In genomic region chr19:43747877-43748276, GRCm38 (mm10) we compare ENCODE assay signal across 27 mouse cellular contexts. TPM values are rescaled to one million over a fixed set of nuclear protein-coding genes. Genes with fewer than 3 reads are reported as not detected.
DNase-seq lines count a peak whose midpoint lies in the region; ATAC-seq and TF ChIP-seq lines count a peak whose summit lies in the region.
"Had no signal": no experiment of that assay in that cellular context is flagged by ENCODE, and none has a peak within 500 bp of the region (broad histone marks: within the 10 kb centered on the region; RNA-seq: fewer than 3 reads in every experiment).

No protein-coding gene starts in this region.

- TF ChIP-seq CTCF in kidney, adult 2 months (conservative IDR thresholded peaks at IDR 0.05; ENCODE audit: insufficient read depth, insufficient read length, low read depth, low read length) = no peak

- peak; percentile 36; the same call in 1 of the 2 replicates for ATAC-seq in heart, embryonic 12.5 days (ENCODE audit: insufficient number of reproducible peaks, low FRiP score)
- ATAC-seq in kidney, embryonic 16.5 days (ENCODE audit: low FRiP score, low TSS enrichment) = no peak
- ATAC-seq in activated CD4-positive, CD25-positive, alpha-beta regulatory T cell, adult 4 months = no peak
- ATAC-seq: forebrain, embryonic 13.5 days; forebrain, embryonic 16.5 days; hindbrain, postnatal 0 days; inflammation-experienced regulatory T-cells, adult 6 months had no signal

- H3K9ac ChIP-seq in heart, embryonic 12.5 days = no peak overlapping the region
- H3K9ac ChIP-seq in kidney, embryonic 16.5 days (replicated peaks; ENCODE audit: low read length) = no peak overlapping the region
- H3K9ac ChIP-seq: forebrain, embryonic 13.5 days; heart, embryonic 13.5 days; hindbrain, embryonic 14.5 days had no signal

- peaks cover 68% of the 10 kb centered on the region for H3K36me3 ChIP-seq in heart, embryonic 12.5 days
- no peaks in the 10 kb centered on the region; the same call in none of the 2 replicates for H3K36me3 ChIP-seq in kidney, adult 2 months (ENCODE audit: control insufficient read depth, insufficient read depth, low read length)
- H3K36me3 ChIP-seq in kidney, embryonic 16.5 days (ENCODE audit: insufficient read depth, low read length) = peaks cover 52% of the 10 kb centered on the region

- no peak overlapping the region for H3K27ac ChIP-seq in heart, embryonic 12.5 days (ENCODE audit: poor library complexity, severe bottlenecking)
- no peak overlapping the region for H3K27ac ChIP-seq in kidney, adult 2 months (ENCODE audit: insufficient read depth, low read depth, low read length)
- H3K27ac ChIP-seq in kidney, embryonic 16.5 days (ENCODE audit: low read length) = no peak overlapping the region
- H3K27ac ChIP-seq: forebrain, embryonic 10.5 days; forebrain, embryonic 13.5 days; heart, embryonic 13.5 days; hindbrain, embryonic 14.5 days; hindbrain, postnatal 0 days had no signal

- no peaks in the 10 kb centered on the region for H3K27me3 ChIP-seq in heart, embryonic 12.5 days (replicated peaks)
- no peaks in the 10 kb centered on the region for H3K27me3 ChIP-seq in kidney, adult 2 months (replicated peaks; ENCODE audit: control insufficient read depth, insufficient read depth, low read length)
- H3K27me3 ChIP-seq in kidney, embryonic 16.5 days (ENCODE audit: insufficient read depth, low read length) = no peaks in the 10 kb centered on the region
- H3K27me3 ChIP-seq: CH12.LX; forebrain, embryonic 13.5 days; heart, embryonic 13.5 days had no signal

- no peak overlapping the region for H3K4me2 ChIP-seq in heart, embryonic 12.5 days
- H3K4me2 ChIP-seq in kidney, embryonic 16.5 days (replicated peaks; ENCODE audit: low read depth, low read length) = no peak overlapping the region
- H3K4me2 ChIP-seq: forebrain, embryonic 13.5 days; heart, embryonic 13.5 days; hindbrain, embryonic 14.5 days had no signal

- no peak overlapping the region for H3K4me3 ChIP-seq in heart, embryonic 12.5 days
- no peak overlapping the region for H3K4me3 ChIP-seq in kidney, adult 2 months (ENCODE audit: insufficient read depth, low read depth, low read length)
- H3K4me3 ChIP-seq in kidney, embryonic 16.5 days (ENCODE audit: low read length) = no peak overlapping the region
- H3K4me3 ChIP-seq: forebrain, embryonic 10.5 days; forebrain, embryonic 13.5 days; heart, embryonic 13.5 days had no signal

- 60% methylated on average over 4 of the region's 4 CpGs for WGBS in heart, embryonic 12.5 days
- 61% methylated on average over 4 of the region's 4 CpGs for WGBS in kidney, adult 2 months
- 84% methylated on average over 4 of the region's 4 CpGs for WGBS in kidney, embryonic 16.5 days

- H3K4me1 ChIP-seq in heart, embryonic 12.5 days (replicated peaks) = peaks cover 11% of the 10 kb centered on the region; the same call in 1 of the 2 replicates
- no peaks in the 10 kb centered on the region; the same call in 1 of the 2 replicates for H3K4me1 ChIP-seq in kidney, adult 2 months (ENCODE audit: control insufficient read depth, insufficient read depth, low read length)
- peaks cover 12% of the 10 kb centered on the region; the same call in 1 of the 2 replicates for H3K4me1 ChIP-seq in kidney, embryonic 16.5 days (ENCODE audit: insufficient read depth, low read length)

- intact Hi-C loops in heart, postnatal 25 days (cut with DNase I) = no loop called here

- no peak for DNase-seq in heart, postnatal 25 days (ENCODE audit: low spot score)
- peak; percentile 59 for DNase-seq in kidney, adult 2 months
- DNase-seq in NIH3T3 (ENCODE audit: low read depth) = peak; percentile 11
- DNase-seq in brain, adult 2 months (ENCODE audit: low read depth, low spot score) = peak; percentile 25
- no peak for DNase-seq in layer of hippocampus, postnatal 25 days (ENCODE audit: extremely low spot score in 1 of 2, low spot score in 1 of 2)
- DNase-seq: adrenal gland, postnatal 10 days; adrenal gland, postnatal 36 days; B cell, adult 2 months; cerebellum, adult 11-12 months; cerebellum, adult 8-10 months; cerebellum, postnatal 10 days; gastrocnemius, postnatal 10 days; gastrocnemius, postnatal 36 days; heart, postnatal 4 days; kidney, adult 18-20 months had no signal

- TF ChIP-seq POLR2A in kidney, adult 2 months (IDR thresholded peaks at IDR 0.05; ENCODE audit: low read depth, low read length) = no peak

- H3K9me3 ChIP-seq in heart, embryonic 12.5 days (replicated peaks) = no peaks in the 10 kb centered on the region
- H3K9me3 ChIP-seq in kidney, embryonic 16.5 days (ENCODE audit: low read length) = no peaks in the 10 kb centered on the region
- H3K9me3 ChIP-seq: forebrain, embryonic 10.5 days; forebrain, embryonic 13.5 days; G1E; heart, embryonic 13.5 days had no signal

RNA-seq across cellular contexts. Expression of gene Cutc, which starts 4.9 kb away (rescaled TPM):
- polyA plus RNA-seq in heart, embryonic 12.5 days (2016; fragmentation: Nextera tagmentation; extraction: Ambion mirVana) = 8.3 and 9.6 TPM in 2 replicates
- total RNA-seq in heart, postnatal 25 days (2021) = 10 to 100 TPM; 11.1 to 11.7 TPM
- 10.2 and 12.7 TPM in 2 replicates for polyA plus RNA-seq in kidney, adult 2 months (2012; rRNA removed)
- 15.3 and 18.5 TPM in 2 replicates for polyA plus RNA-seq in kidney, embryonic 16.5 days (2015; fragmentation: Nextera tagmentation; extraction: Ambion mirVana)
- 1 to 10 TPM; 6.0 to 7.1 TPM for total RNA-seq in layer of hippocampus, postnatal 25 days (2021)
- 10 to 100 TPM; 12.3 to 19.9 TPM for polyA plus RNA-seq in activated CD4-positive, CD25-positive, alpha-beta regulatory T cell, adult 4 months (2017; shearing (Covaris generic))

RNA-seq across cellular contexts. Expression of gene Cox15, which starts 4.9 kb away (rescaled TPM):
- 12.3 and 13.0 TPM in 2 replicates for polyA plus RNA-seq in heart, embryonic 12.5 days (2016; fragmentation: Nextera tagmentation; extraction: Ambion mirVana)
- 10 to 100 TPM; 27.8 to 34.4 TPM for total RNA-seq in heart, postnatal 25 days (2021)
- 25.5 and 28.4 TPM in 2 replicates for polyA plus RNA-seq in kidney, adult 2 months (2012; rRNA removed)
- polyA plus RNA-seq in kidney, embryonic 16.5 days (2015; fragmentation: Nextera tagmentation; extraction: Ambion mirVana) = 12.0 and 15.6 TPM in 2 replicates
- 10 to 100 TPM; 15.5 to 19.5 TPM for total RNA-seq in layer of hippocampus, postnatal 25 days (2021)
- 1 to 10 TPM; 6.6 to 8.1 TPM for polyA plus RNA-seq in activated CD4-positive, CD25-positive, alpha-beta regulatory T cell, adult 4 months (2017; shearing (Covaris generic))

RNA-seq across cellular contexts. Expression of gene Abcc2, which starts 34.1 kb away (rescaled TPM):
- 0.45 TPM in 1 of 2 replicates, not detected in the other for polyA plus RNA-seq in heart, embryonic 12.5 days (2016; fragmentation: Nextera tagmentation; extraction: Ambion mirVana)
- not detected for total RNA-seq in heart, postnatal 25 days (2021)
- polyA plus RNA-seq in kidney, adult 2 months (2012; rRNA removed) = 158 and 166 TPM in 2 replicates
- polyA plus RNA-seq in kidney, embryonic 16.5 days (2015; fragmentation: Nextera tagmentation; extraction: Ambion mirVana) = 4.9 and 5.7 TPM in 2 replicates
- total RNA-seq in layer of hippocampus, postnatal 25 days (2021) = under 1 TPM; 0.05 to 0.52 TPM
- polyA plus RNA-seq in activated CD4-positive, CD25-positive, alpha-beta regulatory T cell, adult 4 months (2017; shearing (Covaris generic)) = not detected
- total RNA-seq: gastrocnemius, postnatal 36 days; heart, postnatal 4 days had no signal
- polyA plus RNA-seq: forebrain, embryonic 10.5 days; forebrain, embryonic 13.5 days; forebrain, embryonic 16.5 days; heart, embryonic 13.5 days; inflammation-experienced regulatory T-cells, adult 6 months had no signal

RNA-seq across cellular contexts. Expression of gene Entpd7, which starts 58.4 kb away (rescaled TPM):
- polyA plus RNA-seq in heart, embryonic 12.5 days (2016; fragmentation: Nextera tagmentation; extraction: Ambion mirVana) = 6.6 and 8.0 TPM in 2 replicates
- total RNA-seq in heart, postnatal 25 days (2021) = 1 to 10 TPM; 2.7 to 3.1 TPM
- polyA plus RNA-seq in kidney, adult 2 months (2012; rRNA removed) = 6.1 and 6.5 TPM in 2 replicates
- 12.9 and 15.0 TPM in 2 replicates for polyA plus RNA-seq in kidney, embryonic 16.5 days (2015; fragmentation: Nextera tagmentation; extraction: Ambion mirVana)
- 10 to 100 TPM; 18.3 to 21.5 TPM for total RNA-seq in layer of hippocampus, postnatal 25 days (2021)
- 1 to 10 TPM; 8.0 TPM for polyA plus RNA-seq in activated CD4-positive, CD25-positive, alpha-beta regulatory T cell, adult 4 months (2017; shearing (Covaris generic))

Comparison
In these comparisons a context has a peak if more than half of its experiments do, and no peak if none do; other contexts are left out.
1. RNA of gene Abcc2, which starts 34.1 kb away (polyA plus RNA-seq): 158 to 166 TPM in kidney, adult 2 months; 4.9 to 5.7 TPM in kidney, embryonic 16.5 days, 0.45 TPM in heart, embryonic 12.5 days and not detected in activated CD4-positive, CD25-positive, alpha-beta regulatory T cell, adult 4 months; every median in the first group is over 10 times any median in the second.
2. DNase-seq: peak in kidney, adult 2 months (single experiment), NIH3T3 (single experiment) and brain, adult 2 months (single experiment); none in heart, postnatal 25 days (single experiment) and layer of hippocampus, postnatal 25 days (0 of 2).